In the genomic region with DNA sequence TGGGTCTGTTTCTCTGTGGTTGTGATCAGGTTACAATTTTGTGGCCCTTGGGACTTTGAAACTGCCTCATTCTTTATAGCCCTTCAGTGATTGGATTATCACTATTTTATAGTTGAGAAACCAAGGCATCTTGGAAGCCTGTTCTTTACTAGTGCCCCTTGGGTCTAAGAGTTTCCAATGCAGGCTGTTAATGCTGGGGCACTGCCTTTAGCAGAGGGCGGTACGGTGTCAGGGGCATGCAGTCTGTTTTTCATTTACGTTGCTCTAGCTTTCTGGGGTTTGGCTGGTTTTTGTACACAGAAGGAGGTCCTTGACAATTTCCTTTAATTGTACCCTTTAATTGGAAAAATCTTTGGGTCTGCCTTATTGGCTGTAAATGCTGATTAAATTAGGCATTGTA, we compare ENCODE assay signal across 28 mouse cellular contexts. TPM values are rescaled to one million over a fixed set of nuclear protein-coding genes. Genes with fewer than 3 reads are reported as not detected.
DNase-seq lines count a peak whose midpoint lies in the region; ATAC-seq and TF ChIP-seq lines count a peak whose summit lies in the region.
"Had no signal": no experiment of that assay in that cellular context is flagged by ENCODE, and none has a peak within 500 bp of the region (broad histone marks: within the 10 kb centered on the region; RNA-seq: fewer than 3 reads in every experiment).

No protein-coding gene starts in this region.

- no peak overlapping the region for H3K4me3 ChIP-seq in embryonic facial prominence, embryonic 11.5 days (ENCODE audit: low read depth, low read length)
- no peak overlapping the region for H3K4me3 ChIP-seq in embryonic facial prominence, embryonic 10.5 days
- H3K4me3 ChIP-seq in limb, embryonic 11.5 days (ENCODE audit: low read depth, low read length): no peak overlapping the region
- no peak overlapping the region for H3K4me3 ChIP-seq in limb, embryonic 14.5 days (replicated peaks; ENCODE audit: low read length)
- H3K4me3 ChIP-seq: erythroblast, embryonic 14.5 days; forebrain, embryonic 12.5 days; forebrain, embryonic 15.5 days; heart, adult 2 months; hindbrain, embryonic 12.5 days; hindbrain, embryonic 15.5 days had no signal

- no peak overlapping the region for H3K27ac ChIP-seq in embryonic facial prominence, embryonic 11.5 days (replicated peaks; ENCODE audit: low read depth, low read length)
- H3K27ac ChIP-seq in embryonic facial prominence, embryonic 10.5 days (replicated peaks): no peak overlapping the region
- peak overlapping the region; percentile 72 for H3K27ac ChIP-seq in limb, embryonic 11.5 days (replicated peaks; ENCODE audit: low read depth, low read length)
- 0 out of 2 replicates have a peak overlapping the region, but pooled peaks have one; percentile 52 for H3K27ac ChIP-seq in limb, embryonic 14.5 days (replicated peaks; ENCODE audit: low read depth, low read length)
- H3K27ac ChIP-seq: forebrain, embryonic 12.5 days; forebrain, embryonic 15.5 days; heart, adult 2 months; hindbrain, embryonic 12.5 days; hindbrain, embryonic 15.5 days had no signal

- no peak overlapping the region for H3K9ac ChIP-seq in embryonic facial prominence, embryonic 11.5 days (replicated peaks; ENCODE audit: low read length)
- H3K9ac ChIP-seq in limb, embryonic 11.5 days (ENCODE audit: low read length): no peak overlapping the region
- no peak overlapping the region for H3K9ac ChIP-seq in limb, embryonic 14.5 days (ENCODE audit: low read depth, low read length, severe bottlenecking)
- H3K9ac ChIP-seq: forebrain, embryonic 12.5 days; forebrain, embryonic 15.5 days; hindbrain, embryonic 12.5 days; hindbrain, embryonic 15.5 days had no signal

- no peaks in the 10 kb centered on the region for H3K27me3 ChIP-seq in embryonic facial prominence, embryonic 11.5 days (ENCODE audit: control insufficient read depth, insufficient read depth, low read length)
- no peaks in the 10 kb centered on the region for H3K27me3 ChIP-seq in embryonic facial prominence, embryonic 10.5 days (replicated peaks; ENCODE audit: low read depth, poor library complexity, severe bottlenecking)
- H3K27me3 ChIP-seq in limb, embryonic 11.5 days (ENCODE audit: control insufficient read depth, insufficient read depth, low read length): no peaks in the 10 kb centered on the region
- no peaks in the 10 kb centered on the region for H3K27me3 ChIP-seq in limb, embryonic 14.5 days (ENCODE audit: control insufficient read depth, insufficient read depth, low read length)
- H3K27me3 ChIP-seq: CH12.LX; forebrain, embryonic 12.5 days; forebrain, embryonic 15.5 days; hindbrain, embryonic 12.5 days; hindbrain, embryonic 15.5 days had no signal

- TF ChIP-seq POLR2A in limb, embryonic 14.5 days (IDR thresholded peaks at IDR 0.05; ENCODE audit: borderline replicate concordance, extremely low read depth, insufficient read depth, insufficient read length): no peak

- 75% methylated on average over 3 of the region's 3 CpGs for WGBS in embryonic facial prominence, embryonic 11.5 days
- 83% methylated on average over 3 of the region's 3 CpGs for WGBS in embryonic facial prominence, embryonic 10.5 days
- WGBS in limb, embryonic 11.5 days: 35% methylated on average over 3 of the region's 3 CpGs
- 36% methylated on average over 3 of the region's 3 CpGs for WGBS in limb, embryonic 14.5 days

- no peaks in the 10 kb centered on the region for H3K4me1 ChIP-seq in embryonic facial prominence, embryonic 11.5 days (ENCODE audit: control insufficient read depth, insufficient read depth, low read length)
- no peaks in the 10 kb centered on the region for H3K4me1 ChIP-seq in embryonic facial prominence, embryonic 10.5 days
- H3K4me1 ChIP-seq in limb, embryonic 11.5 days (ENCODE audit: control insufficient read depth, insufficient read depth, low read length): 0 out of 2 replicates have a peak, but pooled peaks cover 5% of the 10 kb centered on the region
- 0 out of 2 replicates have a peak, but pooled peaks cover 4% of the 10 kb centered on the region for H3K4me1 ChIP-seq in limb, embryonic 14.5 days (ENCODE audit: control insufficient read depth, insufficient read depth, low read length)
- H3K4me1 ChIP-seq: forebrain, embryonic 12.5 days; forebrain, embryonic 15.5 days; hindbrain, embryonic 12.5 days; hindbrain, embryonic 15.5 days had no signal

- H3K9me3 ChIP-seq in embryonic facial prominence, embryonic 11.5 days (replicated peaks; ENCODE audit: control insufficient read depth, low read length): no peaks in the 10 kb centered on the region
- H3K9me3 ChIP-seq in embryonic facial prominence, embryonic 10.5 days: no peaks in the 10 kb centered on the region
- no peaks in the 10 kb centered on the region for H3K9me3 ChIP-seq in limb, embryonic 11.5 days (ENCODE audit: control insufficient read depth, low read length)
- H3K9me3 ChIP-seq in limb, embryonic 14.5 days (ENCODE audit: control insufficient read depth, low read length): no peaks in the 10 kb centered on the region
- H3K9me3 ChIP-seq: forebrain, embryonic 12.5 days; forebrain, embryonic 15.5 days; G1E; hindbrain, embryonic 12.5 days; hindbrain, embryonic 15.5 days had no signal

- peaks cover 12% of the 10 kb centered on the region for H3K36me3 ChIP-seq in embryonic facial prominence, embryonic 11.5 days (replicated peaks; ENCODE audit: control insufficient read depth, insufficient read depth, low read depth, low read length)
- peaks cover 98% of the 10 kb centered on the region for H3K36me3 ChIP-seq in embryonic facial prominence, embryonic 10.5 days (replicated peaks)
- peaks cover 15% of the 10 kb centered on the region; the same call in 1 of the 2 replicates for H3K36me3 ChIP-seq in limb, embryonic 11.5 days (ENCODE audit: control insufficient read depth, insufficient read depth, low read length)
- H3K36me3 ChIP-seq in limb, embryonic 14.5 days (ENCODE audit: control insufficient read depth, insufficient read depth, low read length): peaks cover 89% of the 10 kb centered on the region

- no peak overlapping the region for H3K4me2 ChIP-seq in embryonic facial prominence, embryonic 11.5 days (ENCODE audit: low read depth, low read length)
- H3K4me2 ChIP-seq in limb, embryonic 11.5 days (ENCODE audit: low read depth, severe bottlenecking): no peak overlapping the region
- no peak overlapping the region for H3K4me2 ChIP-seq in limb, embryonic 14.5 days (replicated peaks; ENCODE audit: low read depth, low read length, severe bottlenecking)
- H3K4me2 ChIP-seq: forebrain, embryonic 12.5 days; forebrain, embryonic 15.5 days; heart, embryonic 11.5 days; hindbrain, embryonic 12.5 days; hindbrain, embryonic 15.5 days had no signal

- DNase-seq in embryonic facial prominence, embryonic 11.5 days (ENCODE audit: low spot score): peak; percentile 31
- DNase-seq in embryonic facial prominence, embryonic 10.5 days (ENCODE audit: low spot score): no peak
- DNase-seq in forelimb bud, embryonic 11.5 days (ENCODE audit: low read depth, low spot score): peak; percentile 50
- peak; percentile 37 for DNase-seq in limb, embryonic 11.5 days (ENCODE audit: low spot score)
- DNase-seq in limb, embryonic 14.5 days (ENCODE audit: low spot score): peak; percentile 24
- no peak for DNase-seq in kidney, postnatal 25 days
- no peak for DNase-seq in right cerebral cortex, postnatal 14 days
- no peak for DNase-seq in c-Kit-positive CD71-positive TER-119-positive erythroid progenitor cells, embryonic 14.5 days (ENCODE audit: low spot score)
- DNase-seq: adrenal gland, adult 2 months; adrenal gland, postnatal 36 days; cerebellum, adult 11 months; cerebellum, adult 8-10 months; cerebellum, postnatal 14 days; gastrocnemius, postnatal 10 days; gastrocnemius, postnatal 36 days; heart, adult 2 months; kidney, adult 18-20 months had no signal

- ATAC-seq in embryonic facial prominence, embryonic 11.5 days (replicated peaks; ENCODE audit: insufficient number of reproducible peaks, low FRiP score, low TSS enrichment, low read depth): no peak
- peak; percentile 73; the same call in 1 of the 2 replicates for ATAC-seq in limb, embryonic 11.5 days (ENCODE audit: insufficient number of reproducible peaks, low FRiP score, low TSS enrichment, low read depth)
- ATAC-seq in limb, embryonic 14.5 days (ENCODE audit: low FRiP score, low read depth): peak; percentile 35; the same call in 1 of the 2 replicates
- ATAC-seq: forebrain, embryonic 15.5 days; intestine, embryonic 16.5 days had no signal

RNA-seq across cellular contexts. Expression of gene Gm29797, which starts 11.2 kb away (rescaled TPM):
- 0.29 and 0.39 TPM in 2 replicates for polyA plus RNA-seq in embryonic facial prominence, embryonic 11.5 days (2014; fragmentation: Nextera tagmentation; extraction: Ambion mirVana)
- polyA plus RNA-seq in embryonic facial prominence, embryonic 10.5 days (2016; fragmentation: Nextera tagmentation; extraction: Ambion mirVana): 0.28 TPM in 1 of 2 replicates, not detected in the other
- 0.68 and 0.88 TPM in 2 replicates for polyA plus RNA-seq in limb, embryonic 11.5 days (2014; fragmentation: Nextera tagmentation; extraction: Ambion mirVana)
- 0.23 and 0.63 TPM in 2 replicates for polyA plus RNA-seq in limb, embryonic 14.5 days (2012; rRNA removed)
- 0.37 and 0.52 TPM in 2 replicates for polyA plus RNA-seq in limb, embryonic 14.5 days (2014; fragmentation: Nextera tagmentation; extraction: Ambion mirVana)
- polyA plus RNA-seq: erythroblast, embryonic 14.5 days; forebrain, embryonic 12.5 days; forebrain, embryonic 15.5 days; heart, embryonic 11.5 days; heart, embryonic 14.5 days; heart, postnatal 0 days; hindbrain, embryonic 15.5 days had no signal

RNA-seq across cellular contexts. Expression of gene Sox18, which starts 25.8 kb away (rescaled TPM):
- 15.9 and 20.4 TPM in 2 replicates for polyA plus RNA-seq in embryonic facial prominence, embryonic 11.5 days (2014; fragmentation: Nextera tagmentation; extraction: Ambion mirVana)
- 21.8 and 25.2 TPM in 2 replicates for polyA plus RNA-seq in embryonic facial prominence, embryonic 10.5 days (2016; fragmentation: Nextera tagmentation; extraction: Ambion mirVana)
- polyA plus RNA-seq in limb, embryonic 11.5 days (2014; fragmentation: Nextera tagmentation; extraction: Ambion mirVana): 21.4 and 22.0 TPM in 2 replicates
- polyA plus RNA-seq in limb, embryonic 14.5 days (2012; rRNA removed): 49.8 and 66.4 TPM in 2 replicates
- polyA plus RNA-seq in limb, embryonic 14.5 days (2014; fragmentation: Nextera tagmentation; extraction: Ambion mirVana): 36.2 and 37.8 TPM in 2 replicates
- polyA plus RNA-seq: G1E had no signal

RNA-seq across cellular contexts. Expression of gene Tcea2, which starts 34.4 kb away (rescaled TPM):
- 21.8 and 22.5 TPM in 2 replicates for polyA plus RNA-seq in embryonic facial prominence, embryonic 11.5 days (2014; fragmentation: Nextera tagmentation; extraction: Ambion mirVana)
- 18.3 and 18.8 TPM in 2 replicates for polyA plus RNA-seq in embryonic facial prominence, embryonic 10.5 days (2016; fragmentation: Nextera tagmentation; extraction: Ambion mirVana)
- 23.2 and 25.2 TPM in 2 replicates for polyA plus RNA-seq in limb, embryonic 11.5 days (2014; fragmentation: Nextera tagmentation; extraction: Ambion mirVana)
- 53.8 and 57.1 TPM in 2 replicates for polyA plus RNA-seq in limb, embryonic 14.5 days (2012; rRNA removed)
- 27.1 and 32.9 TPM in 2 replicates for polyA plus RNA-seq in limb, embryonic 14.5 days (2014; fragmentation: Nextera tagmentation; extraction: Ambion mirVana)
- polyA plus RNA-seq: erythroblast, embryonic 14.5 days had no signal

RNA-seq across cellular contexts. Expression of gene Samd10, which starts 46.7 kb away (rescaled TPM):
- polyA plus RNA-seq in embryonic facial prominence, embryonic 11.5 days (2014; fragmentation: Nextera tagmentation; extraction: Ambion mirVana): 22.7 and 30.3 TPM in 2 replicates
- polyA plus RNA-seq in embryonic facial prominence, embryonic 10.5 days (2016; fragmentation: Nextera tagmentation; extraction: Ambion mirVana): 24.9 and 25.5 TPM in 2 replicates
- polyA plus RNA-seq in limb, embryonic 11.5 days (2014; fragmentation: Nextera tagmentation; extraction: Ambion mirVana): 14.9 and 17.7 TPM in 2 replicates
- polyA plus RNA-seq in limb, embryonic 14.5 days (2012; rRNA removed): 9.2 and 10.3 TPM in 2 replicates
- 10.2 TPM in 2 replicates for polyA plus RNA-seq in limb, embryonic 14.5 days (2014; fragmentation: Nextera tagmentation; extraction: Ambion mirVana)
- polyA plus RNA-seq: erythroblast, embryonic 14.5 days had no signal

RNA-seq across cellular contexts. Expression of gene Rgs19, which starts 48.1 kb away (rescaled TPM):
- polyA plus RNA-seq in embryonic facial prominence, embryonic 11.5 days (2014; fragmentation: Nextera tagmentation; extraction: Ambion mirVana): 74.3 and 83.0 TPM in 2 replicates
- 85.2 and 89.9 TPM in 2 replicates for polyA plus RNA-seq in embryonic facial prominence, embryonic 10.5 days (2016; fragmentation: Nextera tagmentation; extraction: Ambion mirVana)
- polyA plus RNA-seq in limb, embryonic 11.5 days (2014; fragmentation: Nextera tagmentation; extraction: Ambion mirVana): 92.5 and 97.1 TPM in 2 replicates
- 124 and 151 TPM in 2 replicates for polyA plus RNA-seq in limb, embryonic 14.5 days (2012; rRNA removed)
- 92.8 and 99.6 TPM in 2 replicates for polyA plus RNA-seq in limb, embryonic 14.5 days (2014; fragmentation: Nextera tagmentation; extraction: Ambion mirVana)

Comparison
In these comparisons a context has a peak if more than half of its experiments do, and no peak if none do; other contexts are left out.
1. DNase-seq: peak in embryonic facial prominence, embryonic 11.5 days (single experiment), forelimb bud, embryonic 11.5 days (single experiment), limb, embryonic 11.5 days (single experiment) and limb, embryonic 14.5 days (single experiment); none in embryonic facial prominence, embryonic 10.5 days (single experiment), kidney, postnatal 25 days (0 of 2), right cerebral cortex, postnatal 14 days (single experiment) and c-Kit-positive CD71-positive TER-119-positive erythroid progenitor cells, embryonic 14.5 days (single experiment).
2. H3K27ac ChIP-seq: peak in limb, embryonic 11.5 days (single experiment) and limb, embryonic 14.5 days (single experiment); none in embryonic facial prominence, embryonic 11.5 days (single experiment) and embryonic facial prominence, embryonic 10.5 days (single experiment).